Mouse (Mus musculus): Measurements from ENCODE around the gene Ces1d. TPM values are rescaled to one million over a fixed set of nuclear protein-coding genes. Genes with fewer than 3 reads are reported as not detected.

Gene Ces1d
- polyA plus RNA-seq, 1 experiment from 2014 or later = not detected

DNA sequence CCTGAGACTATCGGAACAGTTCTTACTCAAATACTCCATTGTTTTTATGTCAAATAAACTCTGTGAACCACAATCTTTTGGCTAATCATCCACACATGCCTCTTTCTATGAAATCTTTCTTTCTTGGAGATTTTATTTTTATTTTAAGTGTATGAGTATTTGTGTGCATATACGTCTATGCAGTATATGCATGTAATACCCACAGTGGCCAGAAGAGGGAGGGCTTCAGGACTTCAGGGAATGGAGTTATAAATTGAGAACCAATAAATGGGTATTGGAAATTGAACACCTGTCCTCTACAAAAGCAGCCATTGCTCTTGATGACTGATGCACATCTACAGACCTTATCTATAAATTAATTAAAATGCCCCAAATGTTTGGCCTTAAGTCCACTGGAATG lies 65.4 kb downstream of the Ces1d start:
- ChIA-PET POLR2A (no interaction called here), CTCF (no interaction called here)
- ATAC-seq (no peak), DNase-seq (ENCODE audit: low read depth, low spot score) (no peak)
- no peak for TF ChIP-seq CTCF (IDR thresholded peaks at IDR 0.05)
- no peaks in the 10 kb centered on the region for H3K27me3 ChIP-seq
- in situ Hi-C loops (cut with MboI; ENCODE audit: low pct_unique_long_range_greater_than_20kb) = no loop called here

GRCm38 (mm10) chr8:93131233-93131980 lies 66.2 kb downstream of the Ces1d start, which contains the start of gene Ces1c:
Gene Ces1c (minus strand): TSS chr8:93131283.
- no peaks in the 10 kb centered on the region for H3K27me3 ChIP-seq
- no peak for TF ChIP-seq CTCF (IDR thresholded peaks at IDR 0.05)
- DNase-seq (ENCODE audit: low read depth, low spot score) = no peak
- ChIA-PET POLR2A (no interaction called here), CTCF (no interaction called here)
- in situ Hi-C loops (cut with MboI; ENCODE audit: low pct_unique_long_range_greater_than_20kb) = no loop called here
- no peak for ATAC-seq

DNA sequence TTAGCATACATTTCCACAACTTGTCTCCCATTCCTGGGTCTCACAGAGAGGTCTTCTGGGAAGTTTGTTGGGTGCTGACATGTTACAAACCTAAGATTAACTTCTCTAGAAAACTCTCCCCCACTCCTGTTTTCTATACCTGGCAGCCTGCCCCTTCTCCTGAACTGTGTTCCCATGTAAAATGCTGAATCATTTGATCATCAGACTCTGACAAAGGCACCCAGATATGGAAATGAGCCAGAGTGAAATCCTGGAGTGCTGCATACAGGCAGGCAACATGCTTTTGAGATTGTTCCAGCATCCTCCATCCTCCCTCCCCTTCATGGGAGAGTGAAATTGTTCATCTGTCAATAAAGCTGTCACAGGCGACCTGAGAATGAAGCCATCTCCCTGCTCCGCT lies 71.2 kb downstream of the Ces1d start:
- in situ Hi-C loops (cut with MboI; ENCODE audit: low pct_unique_long_range_greater_than_20kb) = no loop called here
- no peak for TF ChIP-seq CTCF (IDR thresholded peaks at IDR 0.05)
- no peak for DNase-seq (ENCODE audit: low read depth, low spot score)
- ChIA-PET CTCF (no interaction called here), POLR2A (no interaction called here)
- H3K27me3 ChIP-seq = no peaks in the 10 kb centered on the region
- no peak for ATAC-seq

GRCm38 (mm10) chr8:93122005-93122404 lies 75.6 kb downstream of the Ces1d start:
- in situ Hi-C loops (cut with MboI; ENCODE audit: low pct_unique_long_range_greater_than_20kb) = no loop called here
- POLR2A ChIA-PET = no interaction called here
- no peak for TF ChIP-seq CTCF (IDR thresholded peaks at IDR 0.05)

More at GRCm38 (mm10) chr8:93122005-93122404, 75.6 kb downstream of the Ces1d start:
- DNase-seq (ENCODE audit: low read depth, low spot score) = no peak
- CTCF ChIA-PET = no interaction called here
- H3K27me3 ChIP-seq = no peaks in the 10 kb centered on the region
- no peak for ATAC-seq

Other genes with a start within 250 kb of the Ces1d start
- not detected for gene Slc6a2, start 237.8 kb downstream of the Ces1d start, polyA plus RNA-seq (2021)
- not detected for gene Ces1a, start 149.6 kb downstream of the Ces1d start, polyA plus RNA-seq (2021)
- gene Ces1b, start 117.8 kb downstream of the Ces1d start, polyA plus RNA-seq (2021) = not detected
- not detected for gene Ces1c, start 66.6 kb downstream of the Ces1d start, polyA plus RNA-seq (2021)
- not detected for gene Ces1e, start 31.8 kb upstream of the Ces1d start, polyA plus RNA-seq (2021)
- gene Ces1f, start 81.9 kb upstream of the Ces1d start, polyA plus RNA-seq (2021) = not detected
- gene Ces1g, start 139.5 kb upstream of the Ces1d start, polyA plus RNA-seq (2021) = 0.03 TPM
- not detected for gene Ces1h, start 181.9 kb upstream of the Ces1d start, polyA plus RNA-seq (2021)